Mouse (Mus musculus): ENCODE measurements around the gene Gpc6. TPM values are rescaled to one million over a fixed set of nuclear protein-coding genes. Genes with fewer than 3 reads are reported as not detected.

The Gpc6 gene
- total and polyA plus RNA-seq, 2 experiments from 2014 or later, result 11.0 to 17.1 TPM

DNA sequence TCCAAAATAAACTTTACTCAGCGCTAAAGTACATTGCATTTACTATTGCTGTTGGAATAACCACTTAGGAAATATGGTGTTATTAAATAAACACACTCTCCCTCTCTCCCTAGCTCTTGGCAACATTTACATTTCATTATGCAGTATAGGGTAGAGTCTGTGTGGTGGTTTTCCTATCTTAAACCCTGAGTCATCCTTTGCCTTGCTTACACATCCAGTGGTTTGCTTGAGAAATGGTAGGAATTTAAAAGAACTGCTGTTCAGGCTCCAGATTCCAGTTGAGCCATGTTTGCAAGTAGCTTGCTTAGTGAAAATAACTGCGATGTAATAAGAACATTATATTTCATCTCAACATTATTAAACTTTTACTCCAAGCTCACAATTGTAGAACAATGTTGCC, 3.3 kb downstream of the Gpc6 start:
- ATAC-seq (ENCODE audit: insufficient read depth, low read depth), result no peak
- peak overlapping the region; percentile 56; the same call in 1 of the 2 replicates for H3K4me3 ChIP-seq (ENCODE audit: low read depth, low read length)
- 55% methylated on average over 2 of the region's 2 CpGs for WGBS
- peaks cover 20% of the 10 kb centered on the region for H3K27me3 ChIP-seq (ENCODE audit: control insufficient read depth, insufficient read depth, low read length)
- no peak for DNase-seq (ENCODE audit: low spot score)
- no peaks in the 10 kb centered on the region for H3K36me3 ChIP-seq (replicated peaks; ENCODE audit: control insufficient read depth, insufficient read depth, low read length)
- H3K9ac ChIP-seq (replicated peaks; ENCODE audit: low read depth, low read length), result no peak overlapping the region
- no peak for TF ChIP-seq CTCF (IDR thresholded peaks at IDR 0.05; ENCODE audit: low read depth)
- no peaks in the 10 kb centered on the region for H3K9me3 ChIP-seq (replicated peaks; ENCODE audit: control insufficient read depth, low read length)
- H3K4me2 ChIP-seq (ENCODE audit: low read depth, low read length), result peak overlapping the region; percentile 17; the same call in 1 of the 2 replicates
- H3K4me1 ChIP-seq (ENCODE audit: control insufficient read depth, insufficient read depth), result no peaks in the 10 kb centered on the region
- H3K27ac ChIP-seq (ENCODE audit: low read depth), result no peak overlapping the region

DNA sequence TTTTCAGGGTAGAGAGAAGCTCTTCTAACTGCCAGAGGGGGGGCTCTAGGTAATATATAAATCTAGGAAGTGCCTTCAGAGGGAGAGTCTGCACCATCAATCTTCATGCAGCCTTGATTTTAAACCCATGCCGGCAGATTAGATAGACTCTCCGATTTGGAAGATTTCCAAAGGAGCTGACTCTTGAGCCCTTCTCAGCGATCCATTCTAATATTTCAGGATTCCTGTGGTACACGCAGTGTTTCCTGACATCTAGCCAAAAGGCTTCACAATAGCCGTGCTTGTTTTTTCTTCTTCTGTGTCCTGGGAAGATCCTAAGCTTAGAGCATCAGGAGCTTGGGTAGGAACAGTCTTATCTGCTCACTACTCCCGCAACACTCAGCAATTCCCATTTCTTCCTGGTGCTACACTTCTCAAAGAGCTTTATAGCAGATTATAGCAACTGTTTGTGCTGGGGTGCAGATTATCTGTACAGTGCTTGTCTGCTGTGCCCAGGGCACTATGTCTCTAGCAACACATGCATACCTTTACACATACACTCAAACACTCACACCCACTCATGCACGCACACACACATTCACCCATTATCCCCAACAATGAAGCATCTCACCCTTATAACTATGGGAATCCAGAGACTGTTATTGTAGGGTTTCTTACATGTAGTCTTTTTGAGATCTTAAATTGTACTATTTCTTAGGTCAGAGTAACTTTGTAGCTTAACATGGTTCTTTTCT, 3.8 kb downstream of the Gpc6 start:
- DNase-seq (ENCODE audit: low spot score), result no peak
- 36% methylated on average over 7 of the region's 7 CpGs for WGBS
- Histone ChIP-seq H3K27me3 (ENCODE audit: control insufficient read depth, insufficient read depth, low read length) (peaks cover 20% of the 10 kb centered on the region), H3K9ac (replicated peaks; ENCODE audit: low read depth, low read length) (no peak overlapping the region), H3K4me3 (ENCODE audit: low read depth, low read length) (no peak overlapping the region), H3K27ac (ENCODE audit: low read depth) (no peak overlapping the region), H3K4me1 (ENCODE audit: control insufficient read depth, insufficient read depth) (no peaks in the 10 kb centered on the region), H3K36me3 (replicated peaks; ENCODE audit: control insufficient read depth, insufficient read depth, low read length) (no peaks in the 10 kb centered on the region), H3K9me3 (replicated peaks; ENCODE audit: control insufficient read depth, low read length) (no peaks in the 10 kb centered on the region), H3K4me2 (ENCODE audit: low read depth, low read length) (0 out of 2 replicates have a peak overlapping the region, but pooled peaks have one; percentile 0)
- TF ChIP-seq EP300 (IDR thresholded peaks at IDR 0.05; ENCODE audit: low read depth) (no peak), CTCF (IDR thresholded peaks at IDR 0.05; ENCODE audit: low read depth) (no peak)
- ATAC-seq (ENCODE audit: insufficient read depth, low read depth), result no peak

DNA sequence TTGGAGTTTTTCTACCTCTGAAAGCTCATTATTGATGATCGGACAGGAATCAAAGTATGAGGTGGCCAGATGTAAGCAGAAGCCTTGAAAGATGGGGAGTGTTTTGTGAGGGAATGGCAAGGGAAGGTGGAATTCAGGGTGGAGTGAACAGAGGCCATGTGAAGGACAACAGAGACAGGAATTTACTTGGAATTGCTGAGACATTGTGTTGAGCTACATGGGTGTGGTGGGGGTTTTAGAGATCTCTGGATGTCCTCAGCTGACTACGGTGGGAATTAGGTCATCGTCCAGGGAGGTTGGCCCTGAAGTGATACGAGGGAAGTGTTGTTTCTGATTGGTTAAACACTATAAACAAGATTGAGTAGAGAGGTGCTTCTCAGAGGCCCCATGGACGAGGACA, 8.7 kb downstream of the Gpc6 start:
- whole genome bisulfite sequencing, result 41% methylated on average over 5 of the region's 5 CpGs

DNA sequence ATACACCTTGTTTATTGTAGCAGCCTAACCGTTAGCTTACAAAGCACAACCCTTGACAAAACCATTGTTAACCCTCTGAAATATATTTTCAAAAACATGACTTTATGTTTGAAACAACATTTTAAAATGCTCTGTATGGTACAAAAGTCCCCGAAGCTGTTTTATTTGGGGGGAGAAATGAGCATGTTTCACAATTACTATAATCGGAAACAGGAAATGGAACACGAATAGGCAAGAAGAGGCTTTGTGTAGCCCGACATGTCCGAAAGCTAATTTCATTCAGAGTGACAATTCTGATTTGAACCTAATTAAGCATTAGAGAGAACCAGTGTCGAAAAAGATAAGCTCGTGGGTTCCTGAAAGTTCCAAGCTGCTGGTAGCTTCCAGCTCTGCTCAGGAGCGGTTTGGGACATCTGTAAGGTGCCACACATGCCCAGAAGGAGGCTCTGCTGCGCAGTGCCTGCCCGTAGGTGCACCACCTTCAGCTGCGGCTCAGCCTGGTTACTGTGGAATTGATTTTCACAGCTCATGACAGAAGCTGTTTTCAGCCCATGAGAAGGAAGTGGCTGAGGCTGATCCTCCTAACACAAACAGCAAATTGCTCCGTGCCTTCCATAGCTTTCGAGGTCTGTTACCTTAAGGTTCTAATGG, 12.9 kb downstream of the Gpc6 start:
- no peak overlapping the region for H3K27ac ChIP-seq (ENCODE audit: low read depth)
- H3K4me2 ChIP-seq (ENCODE audit: low read depth, low read length), result no peak overlapping the region
- no peak overlapping the region for H3K9ac ChIP-seq (replicated peaks; ENCODE audit: low read depth, low read length)
- TF ChIP-seq CTCF (IDR thresholded peaks at IDR 0.05; ENCODE audit: low read depth) (0 out of 2 replicates have a peak, but pooled peaks have one; percentile 13), EP300 (IDR thresholded peaks at IDR 0.05; ENCODE audit: low read depth) (no peak)
- no peaks in the 10 kb centered on the region for H3K9me3 ChIP-seq (replicated peaks; ENCODE audit: control insufficient read depth, low read length)
- 69% methylated on average over 14 of the region's 14 CpGs for WGBS
- H3K27me3 ChIP-seq (ENCODE audit: control insufficient read depth, insufficient read depth, low read length), result no peaks in the 10 kb centered on the region
- H3K36me3 ChIP-seq (replicated peaks; ENCODE audit: control insufficient read depth, insufficient read depth, low read length), result no peaks in the 10 kb centered on the region
- no peaks in the 10 kb centered on the region for H3K4me1 ChIP-seq (ENCODE audit: control insufficient read depth, insufficient read depth)
- ATAC-seq (ENCODE audit: insufficient read depth, low read depth), result no peak
- no peak overlapping the region for H3K4me3 ChIP-seq (ENCODE audit: low read depth, low read length)
- DNase-seq (ENCODE audit: low spot score), result no peak

More for the DNA sequence above, 8.7 kb downstream of the Gpc6 start:
- TF ChIP-seq EP300 (IDR thresholded peaks at IDR 0.05; ENCODE audit: low read depth) (no peak), CTCF (IDR thresholded peaks at IDR 0.05; ENCODE audit: low read depth) (no peak)
- Histone ChIP-seq H3K27me3 (ENCODE audit: control insufficient read depth, insufficient read depth, low read length) (peaks cover 2% of the 10 kb centered on the region; the same call in 1 of the 2 replicates), H3K9ac (replicated peaks; ENCODE audit: low read depth, low read length) (no peak overlapping the region), H3K4me1 (ENCODE audit: control insufficient read depth, insufficient read depth) (no peaks in the 10 kb centered on the region), H3K4me2 (ENCODE audit: low read depth, low read length) (no peak overlapping the region), H3K9me3 (replicated peaks; ENCODE audit: control insufficient read depth, low read length) (no peaks in the 10 kb centered on the region), H3K4me3 (ENCODE audit: low read depth, low read length) (no peak overlapping the region), H3K27ac (ENCODE audit: low read depth) (no peak overlapping the region), H3K36me3 (replicated peaks; ENCODE audit: control insufficient read depth, insufficient read depth, low read length) (no peaks in the 10 kb centered on the region)
- ATAC-seq (ENCODE audit: insufficient read depth, low read depth) (no peak), DNase-seq (ENCODE audit: low spot score) (no peak)

DNA sequence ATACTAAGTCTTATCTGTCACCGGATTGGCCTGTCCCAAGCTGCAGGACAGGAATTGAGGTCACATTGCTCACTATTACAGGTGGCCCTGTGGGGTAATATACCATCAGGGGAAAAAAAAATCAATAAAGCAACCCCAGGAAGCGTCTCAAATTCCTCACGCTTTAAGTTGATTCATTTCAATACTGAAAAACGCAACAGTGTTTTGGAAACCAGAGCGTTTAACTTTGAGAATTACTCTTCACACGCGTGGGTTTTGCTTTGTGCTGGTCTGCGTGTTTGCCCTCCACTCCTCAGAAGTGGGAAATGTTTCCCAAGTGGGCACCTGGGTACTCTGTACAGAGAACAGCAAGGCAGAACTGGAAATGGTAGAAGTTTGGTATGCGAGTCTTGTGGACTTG, 13.6 kb downstream of the Gpc6 start:
- no peaks in the 10 kb centered on the region for H3K4me1 ChIP-seq (ENCODE audit: control insufficient read depth, insufficient read depth)
- DNase-seq (ENCODE audit: low spot score), result no peak
- TF ChIP-seq CTCF (IDR thresholded peaks at IDR 0.05; ENCODE audit: low read depth), result no peak
- no peak for TF ChIP-seq EP300 (IDR thresholded peaks at IDR 0.05; ENCODE audit: low read depth)
- no peak for ATAC-seq (ENCODE audit: insufficient read depth, low read depth)
- no peak overlapping the region for H3K9ac ChIP-seq (replicated peaks; ENCODE audit: low read depth, low read length)
- no peaks in the 10 kb centered on the region for H3K27me3 ChIP-seq (ENCODE audit: control insufficient read depth, insufficient read depth, low read length)
- H3K4me3 ChIP-seq (ENCODE audit: low read depth, low read length), result no peak overlapping the region
- no peak overlapping the region for H3K27ac ChIP-seq (ENCODE audit: low read depth)
- no peak overlapping the region for H3K4me2 ChIP-seq (ENCODE audit: low read depth, low read length)
- 90% methylated on average over 9 of the region's 9 CpGs for WGBS
- H3K9me3 ChIP-seq (replicated peaks; ENCODE audit: control insufficient read depth, low read length), result no peaks in the 10 kb centered on the region
- H3K36me3 ChIP-seq (replicated peaks; ENCODE audit: control insufficient read depth, insufficient read depth, low read length), result no peaks in the 10 kb centered on the region

Data from heart, postnatal 0 days (tissue).